Mouse (Mus musculus): ENCODE data around the gene AI413582.

AI413582 gene

GRCm38 (mm10) chr17:27579816-27580215 is 14.3 kb upstream of the AI413582 start:
- DNase-seq (ENCODE audit: low spot score): no peak

GRCm38 (mm10) chr17:27578487-27578886 is 12.9 kb upstream of the AI413582 start:
- no peak for DNase-seq (ENCODE audit: low spot score)

GRCm38 (mm10) chr17:27577468-27577867 is 11.9 kb upstream of the AI413582 start:
- DNase-seq (ENCODE audit: low spot score): peak; percentile 34

- no peak for DNase-seq (ENCODE audit: low spot score)
Observed at GRCm38 (mm10) chr17:27576056-27576455, 10.5 kb upstream of the AI413582 start.

- no peak for DNase-seq (ENCODE audit: low spot score)
Observed at GRCm38 (mm10) chr17:27575116-27575776, 9.7 kb upstream of the AI413582 start.

- no peak for DNase-seq (ENCODE audit: low spot score)
Observed at GRCm38 (mm10) chr17:27574470-27575115, 9.0 kb upstream of the AI413582 start.

GRCm38 (mm10) chr17:27573772-27574320 is 8.3 kb upstream of the AI413582 start:
- no peak for DNase-seq (ENCODE audit: low spot score)

- DNase-seq (ENCODE audit: low spot score): no peak
Observed at GRCm38 (mm10) chr17:27571315-27571714, 5.8 kb upstream of the AI413582 start.

- no peak for DNase-seq (ENCODE audit: low spot score)
Observed at GRCm38 (mm10) chr17:27568228-27568627, 2.7 kb upstream of the AI413582 start.

GRCm38 (mm10) chr17:27565942-27566267 is 349 bp upstream of the AI413582 start:
- no peak for DNase-seq (ENCODE audit: low spot score)

GRCm38 (mm10) chr17:27564391-27565162 is 979 bp downstream of the AI413582 start:
- peak; percentile 55 for DNase-seq (ENCODE audit: low spot score)

GRCm38 (mm10) chr17:27563771-27564244 is 1.7 kb downstream of the AI413582 start:
- DNase-seq (ENCODE audit: low spot score): peak; percentile 27

- no peak for DNase-seq (ENCODE audit: low spot score)
Observed at GRCm38 (mm10) chr17:27561809-27562526, 3.6 kb downstream of the AI413582 start.

- no peak for DNase-seq (ENCODE audit: low spot score)
Observed at GRCm38 (mm10) chr17:27560926-27561480, 4.6 kb downstream of the AI413582 start.

- DNase-seq (ENCODE audit: low spot score): no peak
Observed at GRCm38 (mm10) chr17:27559596-27559995, 6.0 kb downstream of the AI413582 start.

GRCm38 (mm10) chr17:27558845-27559244 is 6.7 kb downstream of the AI413582 start:
- no peak for DNase-seq (ENCODE audit: low spot score)

- DNase-seq (ENCODE audit: low spot score): no peak
Observed at GRCm38 (mm10) chr17:27557927-27558661, 7.5 kb downstream of the AI413582 start.

GRCm38 (mm10) chr17:27557181-27557926 is 8.2 kb downstream of the AI413582 start:
- DNase-seq (ENCODE audit: low spot score): peak; percentile 87

- peak; percentile 96 for DNase-seq (ENCODE audit: low spot score)
Observed at GRCm38 (mm10) chr17:27556315-27557011, 9.1 kb downstream of the AI413582 start, which contains the start of gene Hmga1. Gene Hmga1 (plus strand): TSS chr17:27556497.
